Mouse (Mus musculus): ENCODE measurements at regions not wholly inside any gene's neighbourhood (a gene's known extent, or its start where the extent isn't known, plus 50 kb on each side); places are given as distances from the start of the nearest gene placed in this dataset.

GRCm38 (mm10) chr4:142828969-142829368, 383.8 kb downstream of the Prdm2 start:
- WGBS (ENCODE audit: insufficient replicate concordance): 39% methylated on average over 10 of the region's 10 CpGs
- Histone ChIP-seq H3K4me1 (replicated peaks; ENCODE audit: control insufficient read depth in 2 of 2, insufficient read depth in 2 of 2, low read length in 1 of 2) (no peaks in the 10 kb centered on the region), H3K36me3 (replicated peaks; ENCODE audit: control insufficient read depth, insufficient read depth, low read depth) (no peaks in the 10 kb centered on the region), H3K27me3 (ENCODE audit: control insufficient read depth, insufficient read depth, low read length) (no peaks in the 10 kb centered on the region), H3K9me3 (ENCODE audit: control insufficient read depth, low read length) (no peaks in the 10 kb centered on the region), H3K9ac (replicated peaks) (no peak overlapping the region), H3K4me2 (ENCODE audit: low read depth) (no peak overlapping the region), H3K4me3 (ENCODE audit: insufficient read depth in 1 of 2, low read depth in 2 of 2, low read length in 2 of 2) (no peak overlapping the region), H3K27ac (no peak overlapping the region)
- ATAC-seq (ENCODE audit: insufficient read depth) (no peak), DNase-seq (ENCODE audit: low read depth in 3 of 3, low spot score in 3 of 3) (no peak)
- TF ChIP-seq EP300 (IDR thresholded peaks at IDR 0.05; ENCODE audit: low read depth): no peak
- no peak for TF ChIP-seq CTCF (IDR thresholded peaks at IDR 0.05; ENCODE audit: low read depth)

GRCm38 (mm10) chr4:142826250-142826893, 386.4 kb downstream of the Prdm2 start:
- ATAC-seq (ENCODE audit: insufficient read depth) (no peak), DNase-seq (ENCODE audit: low read depth in 3 of 3, low spot score in 3 of 3) (no peak)
- H3K4me3 ChIP-seq (ENCODE audit: insufficient read depth in 1 of 2, low read depth in 2 of 2, low read length in 2 of 2): no peak overlapping the region
- no peaks in the 10 kb centered on the region for H3K4me1 ChIP-seq (replicated peaks; ENCODE audit: control insufficient read depth in 2 of 2, insufficient read depth in 2 of 2, low read length in 1 of 2)
- TF ChIP-seq EP300 (IDR thresholded peaks at IDR 0.05; ENCODE audit: low read depth) (no peak), CTCF (IDR thresholded peaks at IDR 0.05; ENCODE audit: low read depth) (no peak)
- H3K9me3 ChIP-seq (ENCODE audit: control insufficient read depth, low read length): no peaks in the 10 kb centered on the region
- no peaks in the 10 kb centered on the region for H3K27me3 ChIP-seq (ENCODE audit: control insufficient read depth, insufficient read depth, low read length)
- H3K4me2 ChIP-seq (ENCODE audit: low read depth): no peak overlapping the region
- no peaks in the 10 kb centered on the region for H3K36me3 ChIP-seq (replicated peaks; ENCODE audit: control insufficient read depth, insufficient read depth, low read depth)
- no peak overlapping the region for H3K27ac ChIP-seq
- no peak overlapping the region for H3K9ac ChIP-seq (replicated peaks)
- 59% methylated on average over 13 of the region's 13 CpGs for WGBS (ENCODE audit: insufficient replicate concordance)

- Histone ChIP-seq H3K4me2 (ENCODE audit: low read depth) (no peak overlapping the region), H3K9ac (replicated peaks) (no peak overlapping the region), H3K9me3 (ENCODE audit: control insufficient read depth, low read length) (no peaks in the 10 kb centered on the region), H3K4me3 (ENCODE audit: insufficient read depth in 1 of 2, low read depth in 2 of 2, low read length in 2 of 2) (no peak overlapping the region), H3K36me3 (replicated peaks; ENCODE audit: control insufficient read depth, insufficient read depth, low read depth) (no peaks in the 10 kb centered on the region), H3K27me3 (ENCODE audit: control insufficient read depth, insufficient read depth, low read length) (no peaks in the 10 kb centered on the region), H3K27ac (no peak overlapping the region), H3K4me1 (replicated peaks; ENCODE audit: control insufficient read depth in 2 of 2, insufficient read depth in 2 of 2, low read length in 1 of 2) (no peaks in the 10 kb centered on the region)
- TF ChIP-seq EP300 (IDR thresholded peaks at IDR 0.05; ENCODE audit: low read depth) (no peak), CTCF (IDR thresholded peaks at IDR 0.05; ENCODE audit: low read depth) (no peak)
- 53% methylated on average over 5 of the region's 5 CpGs for WGBS (ENCODE audit: insufficient replicate concordance)
- DNase-seq (ENCODE audit: low read depth in 3 of 3, low spot score in 3 of 3): no peak
- ATAC-seq (ENCODE audit: insufficient read depth): no peak
Observed at GRCm38 (mm10) chr4:142825786-142826185, 387.0 kb downstream of the Prdm2 start.

DNA sequence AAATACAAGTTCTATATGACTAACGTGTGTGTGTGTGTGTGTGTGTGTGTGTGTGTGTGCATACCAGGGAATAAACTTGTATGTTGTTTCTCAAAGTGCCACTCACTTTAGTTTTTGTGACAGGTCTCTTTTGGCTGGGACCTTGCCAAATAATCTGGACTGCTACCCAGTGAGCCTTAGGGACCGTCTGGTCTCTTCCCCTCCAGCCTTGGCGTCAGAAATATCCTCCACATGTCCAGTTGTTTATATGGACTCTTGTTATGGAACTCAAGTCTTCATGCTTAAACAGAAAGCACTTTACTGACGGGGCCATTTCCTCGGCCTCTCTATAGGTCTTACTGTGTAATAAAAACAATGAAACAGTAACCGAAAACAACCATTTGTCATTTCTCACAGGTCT, 394.4 kb downstream of the Prdm2 start:
- Histone ChIP-seq H3K36me3 (replicated peaks; ENCODE audit: control insufficient read depth, insufficient read depth, low read depth) (no peaks in the 10 kb centered on the region), H3K4me2 (ENCODE audit: low read depth) (no peak overlapping the region), H3K27ac (no peak overlapping the region), H3K4me3 (ENCODE audit: insufficient read depth in 1 of 2, low read depth in 2 of 2, low read length in 2 of 2) (no peak overlapping the region), H3K27me3 (ENCODE audit: control insufficient read depth, insufficient read depth, low read length) (no peaks in the 10 kb centered on the region), H3K9ac (replicated peaks) (no peak overlapping the region), H3K4me1 (replicated peaks; ENCODE audit: control insufficient read depth in 2 of 2, insufficient read depth in 2 of 2, low read length in 1 of 2) (no peaks in the 10 kb centered on the region), H3K9me3 (ENCODE audit: control insufficient read depth, low read length) (no peaks in the 10 kb centered on the region; the same call in 1 of the 2 replicates)
- TF ChIP-seq EP300 (IDR thresholded peaks at IDR 0.05; ENCODE audit: low read depth) (no peak), CTCF (IDR thresholded peaks at IDR 0.05; ENCODE audit: low read depth) (no peak)
- ATAC-seq (ENCODE audit: insufficient read depth) (no peak), DNase-seq (ENCODE audit: low read depth in 3 of 3, low spot score in 3 of 3) (no peak)
- WGBS (ENCODE audit: insufficient replicate concordance): 65% methylated on average over 6 of the region's 6 CpGs

- Histone ChIP-seq H3K27ac (no peak overlapping the region), H3K4me2 (ENCODE audit: low read depth) (no peak overlapping the region), H3K36me3 (replicated peaks; ENCODE audit: control insufficient read depth, insufficient read depth, low read depth) (no peaks in the 10 kb centered on the region), H3K4me1 (replicated peaks; ENCODE audit: control insufficient read depth in 2 of 2, insufficient read depth in 2 of 2, low read length in 1 of 2) (no peaks in the 10 kb centered on the region), H3K9ac (replicated peaks) (no peak overlapping the region), H3K9me3 (ENCODE audit: control insufficient read depth, low read length) (no peaks in the 10 kb centered on the region; the same call in 1 of the 2 replicates), H3K27me3 (ENCODE audit: control insufficient read depth, insufficient read depth, low read length) (no peaks in the 10 kb centered on the region), H3K4me3 (ENCODE audit: insufficient read depth in 1 of 2, low read depth in 2 of 2, low read length in 2 of 2) (no peak overlapping the region)
- DNase-seq (ENCODE audit: low read depth in 3 of 3, low spot score in 3 of 3) (no peak), ATAC-seq (ENCODE audit: insufficient read depth) (no peak)
- TF ChIP-seq EP300 (IDR thresholded peaks at IDR 0.05; ENCODE audit: low read depth): no peak
- no peak for TF ChIP-seq CTCF (IDR thresholded peaks at IDR 0.05; ENCODE audit: low read depth)
- WGBS (ENCODE audit: insufficient replicate concordance): 55% methylated on average over 1 of the region's 1 CpGs
Observed at GRCm38 (mm10) chr4:142816986-142817385, 395.8 kb downstream of the Prdm2 start.

Measured in liver, embryonic 14.5 days (tissue).